9 mouse cellular contexts compared by ENCODE assay signal in the genomic region with DNA sequence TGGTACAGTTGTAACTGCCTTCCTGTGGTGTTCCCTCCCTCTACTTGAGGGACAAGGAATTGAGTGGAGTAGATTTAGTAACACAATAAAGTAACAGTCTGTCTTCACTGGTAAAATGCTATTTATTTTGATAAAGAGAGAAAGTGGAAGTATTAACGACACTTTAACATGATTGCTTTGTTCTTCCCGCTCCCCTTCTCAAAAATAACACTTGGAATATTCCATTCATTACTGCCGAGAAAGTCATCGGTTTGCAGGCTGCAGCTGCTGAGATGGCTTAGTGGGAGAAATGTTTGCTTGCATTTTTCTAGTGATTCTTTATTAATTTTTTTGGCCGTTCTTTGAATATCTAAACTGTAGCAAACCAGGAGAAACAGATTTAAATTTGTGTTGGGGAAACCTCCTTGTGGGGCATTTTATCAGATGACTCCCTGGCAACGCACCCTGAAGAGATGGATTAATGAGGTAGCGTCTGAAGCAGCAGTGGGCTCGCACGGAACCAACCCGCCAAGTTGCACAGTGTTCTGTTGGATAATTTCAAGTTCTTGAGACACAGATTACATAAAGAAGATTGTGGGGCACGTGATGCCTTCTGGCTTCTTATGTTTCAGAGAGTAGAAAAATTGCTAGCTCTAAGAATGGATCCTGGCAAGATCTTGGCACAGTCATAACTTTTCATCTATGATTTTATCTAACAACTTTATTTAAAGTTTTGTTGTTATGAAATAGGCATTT. TPM values are rescaled to one million over a fixed set of nuclear protein-coding genes. Genes with fewer than 3 reads are reported as not detected.
DNase-seq lines count a peak whose midpoint lies in the region; ATAC-seq and TF ChIP-seq lines count a peak whose summit lies in the region.
"Had no signal": no experiment of that assay in that cellular context is flagged by ENCODE, and none has a peak within 500 bp of the region (broad histone marks: within the 10 kb centered on the region; RNA-seq: fewer than 3 reads in every experiment).

No protein-coding gene starts in this region.

- H3K4me1 ChIP-seq in heart, postnatal 0 days (ENCODE audit: control insufficient read depth, insufficient read depth) = peaks cover 9% of the 10 kb centered on the region
- peaks cover 17% of the 10 kb centered on the region for H3K4me1 ChIP-seq in heart, embryonic 12.5 days (replicated peaks)
- no peaks in the 10 kb centered on the region for H3K4me1 ChIP-seq in midbrain, postnatal 0 days (ENCODE audit: insufficient read depth, low read length)

- no peak for DNase-seq in heart, postnatal 0 days (ENCODE audit: low spot score)
- DNase-seq in cerebellum, adult 9-10 months = peak; percentile 58
- DNase-seq in layer of hippocampus, adult 2 months (ENCODE audit: low spot score in 2 of 2) = peak; percentile 31
- peak; percentile 28 for DNase-seq in midbrain, postnatal 0 days (ENCODE audit: low spot score)
- no peak for DNase-seq in kidney, adult 8-10 months
- no peak for DNase-seq in urinary bladder, adult 18-20 months (ENCODE audit: low spot score in 2 of 2)
- DNase-seq: adrenal gland, postnatal 25 days had no signal

- no peak for ATAC-seq in heart, postnatal 0 days (ENCODE audit: insufficient read depth, low read depth)
- no peak for ATAC-seq in heart, embryonic 12.5 days (ENCODE audit: insufficient number of reproducible peaks, low FRiP score)
- ATAC-seq in midbrain, postnatal 0 days (ENCODE audit: low FRiP score) = no peak
- no peak for ATAC-seq in erythroblast, adult 5-6 weeks (replicated peaks; ENCODE audit: low FRiP score, poor library complexity, severe bottlenecking)

- no peaks in the 10 kb centered on the region for H3K27me3 ChIP-seq in heart, postnatal 0 days (ENCODE audit: control insufficient read depth, insufficient read depth, low read length)
- H3K27me3 ChIP-seq in heart, embryonic 12.5 days (replicated peaks) = no peaks in the 10 kb centered on the region
- no peaks in the 10 kb centered on the region for H3K27me3 ChIP-seq in midbrain, postnatal 0 days (ENCODE audit: insufficient read depth, low read length)

- H3K27ac ChIP-seq in heart, postnatal 0 days (ENCODE audit: low read depth) = no peak overlapping the region
- H3K27ac ChIP-seq in heart, embryonic 12.5 days (ENCODE audit: poor library complexity, severe bottlenecking) = no peak overlapping the region
- peak overlapping the region; percentile 64 for H3K27ac ChIP-seq in layer of hippocampus, adult 2 months
- no peak overlapping the region for H3K27ac ChIP-seq in midbrain, postnatal 0 days (ENCODE audit: low read depth, low read length)

- TF ChIP-seq CTCF in heart, postnatal 0 days (IDR thresholded peaks at IDR 0.05; ENCODE audit: low read depth) = no peak
- 0 out of 2 replicates have a peak, but pooled peaks have one; percentile 2 for TF ChIP-seq CTCF in layer of hippocampus, adult 2 months (conservative IDR thresholded peaks at IDR 0.05)
- no peak for TF ChIP-seq CTCF in midbrain, postnatal 0 days (IDR thresholded peaks at IDR 0.05)

- peak overlapping the region; percentile 15; the same call in 1 of the 2 replicates for H3K4me2 ChIP-seq in heart, postnatal 0 days (ENCODE audit: low read depth, low read length)
- no peak overlapping the region for H3K4me2 ChIP-seq in heart, embryonic 12.5 days
- peak overlapping the region; percentile 50 for H3K4me2 ChIP-seq in midbrain, postnatal 0 days (ENCODE audit: low read depth, low read length, poor library complexity, severe bottlenecking)

- H3K9me3 ChIP-seq in heart, postnatal 0 days (replicated peaks; ENCODE audit: control insufficient read depth, low read length) = no peaks in the 10 kb centered on the region
- H3K9me3 ChIP-seq in heart, embryonic 12.5 days (replicated peaks) = no peaks in the 10 kb centered on the region
- no peaks in the 10 kb centered on the region for H3K9me3 ChIP-seq in midbrain, postnatal 0 days (ENCODE audit: low read length)

- whole genome bisulfite sequencing in heart, postnatal 0 days = 63% methylated on average over 11 of the region's 11 CpGs
- WGBS in heart, embryonic 12.5 days = 66% methylated on average over 11 of the region's 11 CpGs
- 29% methylated on average over 11 of the region's 11 CpGs for WGBS in midbrain, postnatal 0 days

- H3K4me3 ChIP-seq in heart, postnatal 0 days (ENCODE audit: low read depth, low read length) = no peak overlapping the region
- H3K4me3 ChIP-seq in heart, embryonic 12.5 days = no peak overlapping the region
- H3K4me3 ChIP-seq in layer of hippocampus, adult 2 months = peak overlapping the region; percentile 55
- H3K4me3 ChIP-seq in midbrain, postnatal 0 days (ENCODE audit: low read depth, low read length) = peak overlapping the region; percentile 34

- no peak overlapping the region for H3K9ac ChIP-seq in heart, postnatal 0 days (replicated peaks; ENCODE audit: low read depth, low read length)
- H3K9ac ChIP-seq in heart, embryonic 12.5 days = no peak overlapping the region
- 0 out of 2 replicates have a peak overlapping the region, but pooled peaks have one; percentile 39 for H3K9ac ChIP-seq in midbrain, postnatal 0 days (replicated peaks; ENCODE audit: low read length, poor library complexity, severe bottlenecking)

- no peaks in the 10 kb centered on the region for H3K36me3 ChIP-seq in heart, postnatal 0 days (replicated peaks; ENCODE audit: control insufficient read depth, insufficient read depth, low read length)
- no peaks in the 10 kb centered on the region for H3K36me3 ChIP-seq in heart, embryonic 12.5 days
- no peaks in the 10 kb centered on the region for H3K36me3 ChIP-seq in midbrain, postnatal 0 days (ENCODE audit: insufficient read depth, low read length)

- TF ChIP-seq EP300 in heart, postnatal 0 days (IDR thresholded peaks at IDR 0.05; ENCODE audit: low read depth) = no peak

RNA-seq across cellular contexts. Expression of gene Dlg1, which starts 32.2 kb away (rescaled TPM):
- total RNA-seq in heart, postnatal 0 days (2014; rRNA removed; ENCODE audit: low replicate concordance) = 17.9 and 30.6 TPM in 2 replicates
- 7.5 and 8.2 TPM in 2 replicates for polyA plus RNA-seq in heart, postnatal 0 days (2015; fragmentation: Nextera tagmentation; extraction: Ambion mirVana)
- 21.9 and 24.4 TPM in 2 replicates for polyA plus RNA-seq in heart, embryonic 12.5 days (2016; fragmentation: Nextera tagmentation; extraction: Ambion mirVana)
- total RNA-seq in layer of hippocampus, adult 2 months (2021) = 10 to 100 TPM; 86.2 to 86.4 TPM
- 24.8 and 25.0 TPM in 2 replicates for total RNA-seq in midbrain, postnatal 0 days (2014; rRNA removed)
- polyA plus RNA-seq in midbrain, postnatal 0 days (2015; fragmentation: Nextera tagmentation; extraction: Ambion mirVana) = 10.1 and 10.9 TPM in 2 replicates
- 4.8 and 28.6 TPM in 2 replicates for total RNA-seq in erythroblast, adult 5-6 weeks (2015; ENCODE audit: low replicate concordance)
- 13.3 and 21.6 TPM in 2 replicates for total RNA-seq in erythroblast, adult 5-6 weeks (2017; ENCODE audit: low replicate concordance)

Comparison
In these comparisons a context has a peak if more than half of its experiments do, and no peak if none do; other contexts are left out.
1. DNase-seq: peak in cerebellum, adult 9-10 months (single experiment), layer of hippocampus, adult 2 months (2 of 2) and midbrain, postnatal 0 days (single experiment); none in heart, postnatal 0 days (single experiment), kidney, adult 8-10 months (0 of 2) and urinary bladder, adult 18-20 months (0 of 2).
2. H3K4me3 ChIP-seq: peak in layer of hippocampus, adult 2 months (single experiment) and midbrain, postnatal 0 days (single experiment); none in heart, postnatal 0 days (single experiment) and heart, embryonic 12.5 days (single experiment).